In genomic region chr14:120477288-120477981, GRCm38 (mm10) we compare ENCODE assay signal across 7 mouse cellular contexts. TPM values are rescaled to one million over a fixed set of nuclear protein-coding genes. Genes with fewer than 3 reads are reported as not detected.
DNase-seq lines count a peak whose midpoint lies in the region; ATAC-seq lines count a peak whose summit lies in the region.

No protein-coding gene starts in this region.

- H3K27ac ChIP-seq in intestine, embryonic 14.5 days (ENCODE audit: low read depth) = peak overlapping the region; percentile 96

- H3K9me3 ChIP-seq in intestine, embryonic 14.5 days (ENCODE audit: control insufficient read depth, low read length) = no peaks in the 10 kb centered on the region

- H3K36me3 ChIP-seq in intestine, embryonic 14.5 days (ENCODE audit: control insufficient read depth, insufficient read depth, low read length) = no peaks in the 10 kb centered on the region

- 1% methylated on average over 46 of the region's 46 CpGs for WGBS in intestine, embryonic 14.5 days

- peak overlapping the region; percentile 76 for H3K4me3 ChIP-seq in intestine, embryonic 14.5 days (ENCODE audit: low read depth, low read length)

- peak; percentile 96 for ATAC-seq in intestine, embryonic 14.5 days (replicated peaks; ENCODE audit: low FRiP score, low TSS enrichment, low read depth)

- intact Hi-C loops in left cerebral cortex, postnatal 14 days (cut with DNase I) = loop anchor here (5.0 to 10.0 kb wide), 6 partner anchors 70 to 400 kb away; no protein-coding TSS in a partner anchor

- peaks cover 4% of the 10 kb centered on the region; the same call in 1 of the 2 replicates for H3K4me1 ChIP-seq in intestine, embryonic 14.5 days (replicated peaks; ENCODE audit: control insufficient read depth, insufficient read depth, low read length)

- H3K27me3 ChIP-seq in intestine, embryonic 14.5 days (replicated peaks; ENCODE audit: control insufficient read depth, insufficient read depth, low read length) = no peaks in the 10 kb centered on the region

- peak overlapping the region; percentile 84 for H3K9ac ChIP-seq in intestine, embryonic 14.5 days (ENCODE audit: low read length)

- H3K4me2 ChIP-seq in intestine, embryonic 14.5 days (ENCODE audit: low read length) = peak overlapping the region; percentile 73

- peak; percentile 97 for DNase-seq in adrenal gland, adult 8-10 months
- DNase-seq in embryo, embryonic 11 days = peak; percentile 98
- peak; percentile 97 for DNase-seq in gastrocnemius, postnatal 25 days
- peak; percentile 100 for DNase-seq in intestine, embryonic 14.5 days (ENCODE audit: low spot score)
- DNase-seq in left cerebral cortex, postnatal 14 days (ENCODE audit: low spot score in 2 of 2) = peak; percentile 100
- peak; percentile 99 for DNase-seq in mesoderm, embryonic 11.5 days (ENCODE audit: low read depth, low spot score)
- peak; percentile 99 for DNase-seq in skeletal muscle tissue, adult 2 months (ENCODE audit: low read depth, low spot score)

RNA-seq across cellular contexts. Expression of gene Rap2a, which starts 0.8 kb away (rescaled TPM):
- total RNA-seq in adrenal gland, adult 8-10 months (2022) = 10 to 100 TPM; 18.7 to 22.9 (median 20.3) TPM
- 1 to 10 TPM; 4.1 to 4.8 TPM for total RNA-seq in gastrocnemius, postnatal 25 days (2021)
- polyA plus RNA-seq in intestine, embryonic 14.5 days (2014; fragmentation: Nextera tagmentation; extraction: Ambion mirVana) = 14.3 and 21.8 TPM in 2 replicates
- 100 to 1,000 TPM; 105 to 109 TPM for total RNA-seq in left cerebral cortex, postnatal 14 days (2021)

Comparison
In these comparisons a context has a peak if more than half of its experiments do, and no peak if none do; other contexts are left out.
1. Peak in every context shown above with its lines: DNase-seq, ATAC-seq, H3K4me3 ChIP-seq and H3K27ac ChIP-seq.
2. RNA of gene Rap2a, which starts 0.8 kb away (total RNA-seq): 105 to 109 TPM in left cerebral cortex, postnatal 14 days; 18.7 to 22.9 TPM in adrenal gland, adult 8-10 months and 4.1 to 4.8 TPM in gastrocnemius, postnatal 25 days; every median in the first group is over 4 times any median in the second.